Mouse (Mus musculus): ENCODE data around the gene P4htm. TPM values are rescaled to one million over a fixed set of nuclear protein-coding genes. Genes with fewer than 3 reads are reported as not detected.

Gene P4htm
- 3.2 and 4.1 TPM in 2 replicates for polyA plus RNA-seq (2015; fragmentation: Nextera tagmentation; extraction: Ambion mirVana)

DNA sequence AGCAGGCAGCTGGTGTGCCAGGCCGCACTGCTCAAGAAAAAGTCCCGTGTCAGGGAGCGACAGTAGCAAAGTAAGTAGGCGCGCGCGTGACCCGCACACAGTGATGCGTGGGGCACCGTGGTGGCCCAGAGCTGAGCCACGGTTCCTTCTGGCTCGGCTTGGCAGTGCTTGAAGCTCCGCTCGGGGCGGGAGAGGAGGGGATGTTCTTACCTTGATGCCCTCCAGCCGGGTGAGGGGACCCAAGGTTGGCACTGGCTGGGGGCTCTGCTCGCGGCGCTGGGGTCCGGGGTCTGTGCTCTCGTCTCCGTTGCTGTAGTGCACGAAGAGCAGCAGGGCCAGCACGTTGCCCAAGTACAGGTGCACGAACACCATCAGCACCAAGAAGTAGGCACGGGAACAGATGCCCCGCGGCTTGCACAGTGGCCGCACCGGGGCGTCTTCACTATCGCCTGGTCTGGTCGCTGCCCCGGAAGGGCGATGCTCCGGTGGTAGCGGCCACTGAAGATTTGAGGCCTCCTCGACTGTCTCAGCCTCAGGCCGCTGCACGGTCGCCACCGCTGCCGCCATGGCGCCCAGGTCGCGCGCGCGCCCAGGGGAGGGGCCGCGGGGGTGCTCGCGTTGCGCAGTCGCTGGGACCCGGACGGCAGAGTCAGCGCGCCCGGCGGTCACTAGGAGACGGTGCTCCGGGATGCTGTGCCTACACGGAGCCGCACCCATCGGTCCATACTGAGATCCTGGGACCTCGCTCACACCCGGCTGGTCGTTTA is at the start of gene P4htm:
TSS of gene P4htm (minus strand) at position 670 of the 767 bp plus-strand sequence.
- peak within 1 kb of the TSS; percentile 56 for H3K4me3 ChIP-seq (ENCODE audit: low read depth, low read length)
- no peaks in the 10 kb centered on the region; the same call in 1 of the 2 replicates for H3K4me1 ChIP-seq (ENCODE audit: insufficient read depth, low read depth, low read length)
- peak within 1 kb of the TSS; percentile 87 for H3K4me2 ChIP-seq (replicated peaks; ENCODE audit: low read depth, low read length)
- peak; percentile 35; the same call in 1 of the 2 replicates for TF ChIP-seq CTCF (IDR thresholded peaks at IDR 0.05)
- TF ChIP-seq EP300 (IDR thresholded peaks at IDR 0.05): no peak
- H3K27me3 ChIP-seq (replicated peaks; ENCODE audit: insufficient read depth, low read length): 0 out of 2 replicates have a peak, but pooled peaks cover 3% of the 10 kb centered on the region
- ATAC-seq (peak; percentile 85), DNase-seq (ENCODE audit: low spot score) (peak; percentile 68)
- no peak within 1 kb of the TSS for H3K27ac ChIP-seq (ENCODE audit: low read length)
- H3K36me3 ChIP-seq (ENCODE audit: insufficient read depth, low read length): no peaks in the 10 kb centered on the region
- WGBS: 3% methylated on average over 61 of the region's 69 CpGs
- H3K9ac ChIP-seq (replicated peaks; ENCODE audit: low read depth): peak within 1 kb of the TSS; percentile 43
- H3K9me3 ChIP-seq (ENCODE audit: low read length): no peaks in the 10 kb centered on the region

DNA sequence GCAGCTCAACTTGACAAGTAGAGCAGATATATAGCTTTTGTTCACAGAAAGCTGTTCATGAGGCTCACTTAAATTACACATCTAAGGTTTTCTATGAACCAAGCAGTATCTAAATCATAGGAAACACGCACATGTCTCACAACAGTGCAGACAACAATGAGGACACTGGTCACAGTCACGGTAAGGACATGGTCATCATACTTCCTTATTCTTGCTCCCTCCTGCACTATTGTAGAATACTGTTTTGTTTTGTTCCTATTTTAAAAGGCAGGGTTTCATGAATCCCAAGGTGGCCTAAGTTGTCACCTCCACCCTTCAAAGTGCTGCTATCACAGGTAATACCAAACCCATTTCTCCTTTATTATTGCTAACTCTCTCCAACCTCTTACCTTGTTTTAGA is 42.4 kb upstream of the P4htm start:
- no peak for TF ChIP-seq EP300 (IDR thresholded peaks at IDR 0.05)
- no peak for TF ChIP-seq CTCF (IDR thresholded peaks at IDR 0.05)
- Histone ChIP-seq H3K9me3 (ENCODE audit: low read length) (no peaks in the 10 kb centered on the region), H3K9ac (replicated peaks; ENCODE audit: low read depth) (no peak overlapping the region), H3K4me1 (ENCODE audit: insufficient read depth, low read depth, low read length) (no peaks in the 10 kb centered on the region), H3K4me2 (replicated peaks; ENCODE audit: low read depth, low read length) (no peak overlapping the region), H3K27me3 (replicated peaks; ENCODE audit: insufficient read depth, low read length) (no peaks in the 10 kb centered on the region), H3K27ac (ENCODE audit: low read length) (no peak overlapping the region), H3K4me3 (ENCODE audit: low read depth, low read length) (no peak overlapping the region), H3K36me3 (ENCODE audit: insufficient read depth, low read length) (peaks cover 13% of the 10 kb centered on the region; the same call in 1 of the 2 replicates)
- ATAC-seq: no peak
- WGBS: 85% methylated on average over 2 of the region's 2 CpGs
- DNase-seq (ENCODE audit: low spot score): no peak

DNA sequence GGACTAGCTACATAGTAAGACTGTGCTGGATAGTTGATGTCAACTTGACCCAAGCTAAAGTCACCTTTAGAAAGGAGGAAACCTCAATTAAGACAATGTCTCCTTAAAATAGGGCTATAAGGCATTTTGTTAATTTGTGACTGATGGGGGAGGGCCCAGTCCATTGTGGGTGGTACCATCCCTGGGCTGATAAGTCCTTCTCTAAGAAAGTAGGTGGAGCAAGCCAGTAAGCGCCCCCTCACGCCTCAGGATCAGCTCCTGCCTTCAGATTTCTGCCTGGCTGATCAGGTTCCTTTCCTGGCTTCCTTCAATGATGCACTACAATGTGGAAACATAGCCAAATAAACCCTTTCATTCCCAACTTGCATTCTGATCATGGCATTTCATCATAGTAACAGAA is 37.9 kb upstream of the P4htm start:
- WGBS: 76% methylated on average over 2 of the region's 2 CpGs

DNA sequence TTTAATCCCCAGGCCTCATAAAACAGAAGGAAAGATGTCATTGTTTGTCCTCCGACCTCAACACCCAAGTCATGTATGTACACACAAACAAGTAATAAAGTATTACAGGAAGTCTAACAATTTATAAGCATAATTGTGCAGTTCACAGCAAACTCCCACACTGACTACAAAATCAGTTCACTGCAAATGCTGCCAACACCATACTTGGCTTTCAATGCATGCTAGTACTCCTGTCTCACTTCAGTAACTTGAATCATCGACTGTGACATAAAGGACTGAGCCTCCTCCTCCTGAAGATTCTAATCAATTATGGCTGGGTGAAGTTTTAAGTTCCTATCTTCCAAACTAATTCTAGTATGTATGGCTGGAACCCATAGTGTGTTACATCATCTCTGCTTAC is 36.4 kb upstream of the P4htm start:
- no peak for ATAC-seq
- TF ChIP-seq EP300 (IDR thresholded peaks at IDR 0.05) (no peak), CTCF (IDR thresholded peaks at IDR 0.05) (no peak)
- Histone ChIP-seq H3K9ac (replicated peaks; ENCODE audit: low read depth) (no peak overlapping the region), H3K4me3 (ENCODE audit: low read depth, low read length) (no peak overlapping the region), H3K27ac (ENCODE audit: low read length) (no peak overlapping the region), H3K4me1 (ENCODE audit: insufficient read depth, low read depth, low read length) (peaks cover 3% of the 10 kb centered on the region; the same call in 1 of the 2 replicates), H3K36me3 (ENCODE audit: insufficient read depth, low read length) (no peaks in the 10 kb centered on the region), H3K27me3 (replicated peaks; ENCODE audit: insufficient read depth, low read length) (no peaks in the 10 kb centered on the region), H3K9me3 (ENCODE audit: low read length) (no peaks in the 10 kb centered on the region), H3K4me2 (replicated peaks; ENCODE audit: low read depth, low read length) (no peak overlapping the region)
- WGBS: 71% methylated on average over 2 of the region's 2 CpGs
- no peak for DNase-seq (ENCODE audit: low spot score)

More for the DNA sequence above, 37.9 kb upstream of the P4htm start:
- DNase-seq (ENCODE audit: low spot score): no peak
- Histone ChIP-seq H3K4me2 (replicated peaks; ENCODE audit: low read depth, low read length) (no peak overlapping the region), H3K27me3 (replicated peaks; ENCODE audit: insufficient read depth, low read length) (no peaks in the 10 kb centered on the region), H3K4me1 (ENCODE audit: insufficient read depth, low read depth, low read length) (peaks cover 3% of the 10 kb centered on the region; the same call in 1 of the 2 replicates), H3K4me3 (ENCODE audit: low read depth, low read length) (no peak overlapping the region), H3K36me3 (ENCODE audit: insufficient read depth, low read length) (peaks cover 7% of the 10 kb centered on the region; the same call in 1 of the 2 replicates), H3K9me3 (ENCODE audit: low read length) (no peaks in the 10 kb centered on the region), H3K27ac (ENCODE audit: low read length) (no peak overlapping the region), H3K9ac (replicated peaks; ENCODE audit: low read depth) (no peak overlapping the region)
- TF ChIP-seq CTCF (IDR thresholded peaks at IDR 0.05) (no peak), EP300 (IDR thresholded peaks at IDR 0.05) (no peak)
- ATAC-seq: no peak

DNA sequence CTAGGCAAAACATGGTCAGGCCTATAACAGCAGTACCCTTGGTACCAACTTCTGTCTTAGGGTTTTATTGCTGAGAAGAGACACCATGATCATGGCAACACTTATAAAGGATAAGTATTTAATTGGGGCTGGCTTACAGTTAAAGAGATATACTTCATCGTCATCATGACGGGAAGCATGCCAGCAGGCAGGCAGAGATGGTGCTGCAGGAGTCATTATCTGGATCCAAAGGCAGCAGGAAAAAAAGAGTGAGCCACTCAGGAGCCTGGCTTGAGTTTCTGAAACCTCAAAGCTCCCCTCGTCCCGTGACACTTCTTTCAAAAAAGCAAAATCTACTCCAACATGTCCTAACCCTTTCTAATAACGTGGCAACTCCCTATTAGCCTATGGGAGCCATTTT is 34.9 kb upstream of the P4htm start:
- Histone ChIP-seq H3K9me3 (ENCODE audit: low read length) (no peaks in the 10 kb centered on the region), H3K27me3 (replicated peaks; ENCODE audit: insufficient read depth, low read length) (no peaks in the 10 kb centered on the region), H3K4me1 (ENCODE audit: insufficient read depth, low read depth, low read length) (peaks cover 3% of the 10 kb centered on the region; the same call in 1 of the 2 replicates), H3K4me3 (ENCODE audit: low read depth, low read length) (no peak overlapping the region), H3K36me3 (ENCODE audit: insufficient read depth, low read length) (no peaks in the 10 kb centered on the region), H3K4me2 (replicated peaks; ENCODE audit: low read depth, low read length) (no peak overlapping the region), H3K9ac (replicated peaks; ENCODE audit: low read depth) (no peak overlapping the region), H3K27ac (ENCODE audit: low read length) (no peak overlapping the region)
- TF ChIP-seq CTCF (IDR thresholded peaks at IDR 0.05) (no peak), EP300 (IDR thresholded peaks at IDR 0.05) (no peak)
- 78% methylated on average over 5 of the region's 5 CpGs for WGBS
- ATAC-seq (no peak), DNase-seq (ENCODE audit: low spot score) (no peak)

DNA sequence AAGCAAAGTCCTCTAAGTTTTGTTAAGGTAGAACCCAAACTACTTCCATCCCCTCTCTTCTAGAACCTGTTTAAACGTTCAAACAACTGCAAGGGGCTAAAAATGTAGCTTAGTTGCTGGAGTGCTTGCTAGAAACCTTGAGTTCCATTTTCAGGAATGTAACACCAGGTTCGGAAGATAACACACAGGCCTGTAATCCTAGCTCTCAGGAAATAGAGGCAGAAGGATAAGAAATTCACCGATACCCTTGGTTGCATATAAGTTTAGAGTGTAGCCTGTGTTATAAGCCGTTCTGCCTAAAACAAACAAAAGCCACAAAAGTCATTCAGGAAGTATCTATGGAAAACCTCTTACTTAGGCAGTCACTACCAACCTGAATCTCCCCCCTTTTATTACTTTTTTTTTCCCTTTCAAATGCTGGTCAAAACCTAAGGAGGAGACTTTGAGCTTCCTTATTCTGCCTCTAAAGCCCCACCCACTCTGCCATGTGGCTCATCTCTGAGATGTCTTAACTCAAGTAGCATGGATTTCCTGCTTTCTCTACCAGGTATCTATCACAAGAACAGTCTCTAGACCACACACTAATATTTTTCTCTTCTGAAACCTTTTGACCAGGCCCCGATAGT is 34.3 kb upstream of the P4htm start:
- Histone ChIP-seq H3K27me3 (replicated peaks; ENCODE audit: insufficient read depth, low read length) (no peaks in the 10 kb centered on the region), H3K4me2 (replicated peaks; ENCODE audit: low read depth, low read length) (no peak overlapping the region), H3K4me3 (ENCODE audit: low read depth, low read length) (no peak overlapping the region), H3K36me3 (ENCODE audit: insufficient read depth, low read length) (no peaks in the 10 kb centered on the region), H3K9me3 (ENCODE audit: low read length) (no peaks in the 10 kb centered on the region), H3K27ac (ENCODE audit: low read length) (no peak overlapping the region), H3K9ac (replicated peaks; ENCODE audit: low read depth) (no peak overlapping the region), H3K4me1 (ENCODE audit: insufficient read depth, low read depth, low read length) (peaks cover 3% of the 10 kb centered on the region; the same call in 1 of the 2 replicates)
- 61% methylated on average over 5 of the region's 5 CpGs for WGBS
- DNase-seq (ENCODE audit: low spot score) (no peak), ATAC-seq (no peak)
- no peak for TF ChIP-seq EP300 (IDR thresholded peaks at IDR 0.05)
- TF ChIP-seq CTCF (IDR thresholded peaks at IDR 0.05): no peak
